Mouse (Mus musculus) c-Kit-negative CD71-positive TER-119-positive erythroid progenitor cells, embryonic 14.5 days (primary cell): Measurements from ENCODE around the gene Sash3.
A peak's percentile ranks its signal among the peaks of the same experiment; 100 is the strongest.
"Not testable (repeated sequence)": the region's sequence is repeated elsewhere in the genome, so short reads cannot be mapped to it uniquely, and the experiment has no call there.

Experiments used
- DNase-seq: peaks from one replicate; pipeline ENCODE4 v3.0.0-alpha.2; 2013; ENCODE audit warnings: low read depth, low spot score

Sash3 gene

DNA sequence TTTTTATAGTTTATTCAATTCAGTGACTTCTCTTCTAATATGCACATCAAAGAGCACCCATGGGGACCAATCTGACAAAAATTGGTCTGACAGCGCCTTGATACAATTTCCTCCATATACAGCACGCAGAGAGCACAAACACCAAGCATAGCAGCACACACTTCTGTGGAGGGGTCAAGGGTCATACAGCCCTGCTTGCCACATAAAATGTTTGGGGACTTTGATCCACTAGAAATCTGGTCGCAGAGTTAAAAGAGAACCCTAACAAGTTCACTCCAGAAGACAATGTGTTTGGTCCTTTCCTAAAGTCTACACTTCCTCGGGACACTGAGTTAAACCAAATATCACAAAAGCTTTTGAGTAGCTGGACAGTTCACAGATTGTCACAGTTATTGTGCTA lies 56.8 kb downstream of the Sash3 start:
- no peak for DNase-seq

DNA sequence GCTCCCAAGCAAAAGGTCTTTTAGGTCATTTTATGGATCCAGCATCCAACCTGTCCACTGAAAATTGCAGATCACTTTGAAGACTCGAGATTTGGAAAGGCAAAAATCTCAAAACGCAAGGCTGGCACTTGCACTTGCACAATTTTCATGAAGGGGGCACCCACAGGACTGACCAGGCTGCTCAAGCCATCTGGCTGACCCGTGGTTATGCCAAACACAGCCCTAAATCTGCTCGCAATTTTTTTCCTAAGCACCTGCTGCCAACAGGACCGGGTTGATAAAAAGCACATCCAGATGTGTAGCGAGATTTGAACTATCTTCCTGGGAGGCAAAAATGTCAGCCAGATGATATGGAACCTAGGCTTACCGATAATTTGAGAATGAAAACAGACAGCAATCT lies 57.5 kb downstream of the Sash3 start:
- no peak for DNase-seq

DNA sequence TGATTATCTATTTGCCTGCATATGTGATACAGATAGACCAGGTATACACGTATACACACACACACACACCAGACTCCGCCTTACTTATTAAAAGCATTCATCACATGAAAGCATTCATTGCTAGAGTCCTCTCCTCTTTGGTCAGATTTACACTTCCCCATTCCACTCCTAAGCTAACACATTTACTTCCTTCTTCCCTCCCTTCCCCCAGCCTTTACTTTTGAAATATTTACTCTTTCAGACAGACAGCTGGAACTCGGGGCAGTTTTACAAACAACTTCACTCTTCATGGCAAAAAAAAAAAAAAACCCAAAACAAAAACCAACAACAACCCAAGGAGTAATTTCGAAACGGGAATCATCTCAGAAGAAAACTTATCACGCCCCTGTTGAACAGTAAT lies 58.2 kb downstream of the Sash3 start:
- no peak for DNase-seq

DNA sequence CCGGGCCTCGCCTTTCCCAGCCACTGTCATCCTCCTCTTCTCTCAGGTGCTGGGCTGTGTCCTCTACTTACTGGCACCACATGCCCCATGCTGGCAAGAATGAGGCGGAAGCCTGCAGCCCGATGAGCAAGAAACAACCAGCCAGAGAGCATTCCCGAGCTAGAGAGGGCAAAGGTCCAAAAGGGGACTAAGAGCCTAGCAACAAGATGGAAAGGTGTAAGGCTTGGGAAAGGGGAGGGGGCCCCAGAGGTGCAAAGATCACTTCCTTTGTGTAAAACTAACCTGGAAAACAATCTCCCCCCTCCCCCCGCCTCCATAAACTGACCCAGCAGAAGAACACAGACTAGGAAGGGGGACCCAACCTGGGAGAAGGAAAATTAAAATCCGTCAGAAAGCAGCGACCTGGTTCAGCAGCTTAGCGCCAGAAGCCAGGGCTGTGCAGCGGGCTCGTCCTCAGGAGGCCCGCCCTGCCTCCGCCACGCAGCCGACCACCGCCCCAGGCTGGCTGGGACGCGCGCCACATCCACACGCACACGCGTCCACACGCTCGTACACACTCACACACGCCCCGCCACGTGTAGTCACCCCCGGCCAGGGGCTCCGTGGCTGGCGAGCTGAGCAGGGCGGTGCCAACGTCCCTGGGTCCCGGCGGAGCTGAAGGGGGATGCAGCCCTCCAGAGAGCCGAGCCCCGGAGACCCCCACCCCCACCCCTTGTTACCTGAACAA lies 61.7 kb downstream of the Sash3 start:
- no peak for DNase-seq

DNA sequence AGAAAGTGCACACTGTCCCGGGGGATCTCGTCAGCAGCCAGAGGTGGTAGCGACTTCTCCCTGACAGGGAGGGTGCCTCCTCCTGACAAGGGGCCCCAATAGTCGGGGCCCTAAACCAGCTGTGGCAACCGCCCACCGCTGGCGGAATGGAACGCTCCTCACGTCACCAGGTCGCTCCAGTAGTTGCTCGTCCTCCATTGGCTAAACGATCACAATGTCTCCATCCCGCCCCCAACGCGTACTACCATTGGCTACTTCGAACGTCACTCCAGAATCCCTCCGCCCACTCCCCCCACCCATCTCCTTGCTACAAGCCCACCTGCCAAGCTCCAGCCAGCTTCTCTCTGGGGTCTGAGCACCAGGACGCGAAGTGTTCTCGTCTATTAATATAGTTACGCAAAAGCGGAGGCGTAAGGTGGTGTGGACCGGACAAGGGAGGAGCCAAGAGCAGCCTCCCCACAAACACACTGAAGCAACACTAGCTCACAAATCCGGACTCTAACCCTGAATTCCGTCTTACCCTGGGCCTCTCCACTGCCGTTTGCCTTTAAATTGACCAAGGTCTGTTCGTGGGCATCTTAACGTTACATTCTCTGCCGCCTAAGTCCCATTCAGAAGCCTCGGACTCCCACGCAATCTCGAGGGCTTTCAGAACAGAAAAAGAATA lies 62.4 kb downstream of the Sash3 start, which contains the start of gene Zdhhc9:
TSS of gene Zdhhc9 (minus strand) at position 360 of the 667 bp plus-strand sequence.
- peak; percentile 65 for DNase-seq

DNA sequence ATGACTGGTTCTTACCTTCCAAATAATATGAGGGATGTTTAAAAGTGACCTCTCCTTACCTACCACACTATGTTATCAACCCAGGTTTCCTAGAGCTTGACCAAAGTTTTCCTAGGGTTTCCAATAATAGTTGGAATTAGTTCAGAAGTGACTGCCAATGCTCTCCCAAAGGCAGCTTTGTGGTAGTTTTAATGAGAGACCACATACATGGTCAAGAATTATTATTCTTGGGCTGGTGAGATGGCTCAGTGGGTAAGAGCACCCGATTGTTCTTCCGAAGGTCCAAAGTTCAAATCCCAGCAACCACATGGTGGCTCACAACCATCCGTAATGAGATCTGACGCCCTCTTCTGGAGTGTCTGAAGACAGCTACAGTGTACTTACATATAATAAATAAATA lies 63.5 kb downstream of the Sash3 start:
- DNase-seq: not testable (repeated sequence)
